Mouse (Mus musculus) small intestine, adult 2 months (tissue): ENCODE measurements around the gene Tmem203.

ENCODE experiments used
- CTCF ChIP-seq: fragments of 200-500 bp; IDR thresholded peaks from 2 replicates; pipeline ENCODE4 v1.5.1; 2012; ENCODE audit warnings: low read depth, mild to moderate bottlenecking, control low read depth, inconsistent platforms, low read length, moderate library complexity, mixed read lengths; ENCODE audit not compliant: insufficient replicate concordance, insufficient read length; ENCODE audit errors: extremely low read depth
- POLR2A ChIP-seq: fragments of 200-500 bp; IDR thresholded peaks from 2 replicates; pipeline ENCODE4 v1.6.1; 2012; ENCODE audit warnings: low read depth, mild to moderate bottlenecking, control low read depth, inconsistent platforms, low read length, moderate library complexity

DNA sequence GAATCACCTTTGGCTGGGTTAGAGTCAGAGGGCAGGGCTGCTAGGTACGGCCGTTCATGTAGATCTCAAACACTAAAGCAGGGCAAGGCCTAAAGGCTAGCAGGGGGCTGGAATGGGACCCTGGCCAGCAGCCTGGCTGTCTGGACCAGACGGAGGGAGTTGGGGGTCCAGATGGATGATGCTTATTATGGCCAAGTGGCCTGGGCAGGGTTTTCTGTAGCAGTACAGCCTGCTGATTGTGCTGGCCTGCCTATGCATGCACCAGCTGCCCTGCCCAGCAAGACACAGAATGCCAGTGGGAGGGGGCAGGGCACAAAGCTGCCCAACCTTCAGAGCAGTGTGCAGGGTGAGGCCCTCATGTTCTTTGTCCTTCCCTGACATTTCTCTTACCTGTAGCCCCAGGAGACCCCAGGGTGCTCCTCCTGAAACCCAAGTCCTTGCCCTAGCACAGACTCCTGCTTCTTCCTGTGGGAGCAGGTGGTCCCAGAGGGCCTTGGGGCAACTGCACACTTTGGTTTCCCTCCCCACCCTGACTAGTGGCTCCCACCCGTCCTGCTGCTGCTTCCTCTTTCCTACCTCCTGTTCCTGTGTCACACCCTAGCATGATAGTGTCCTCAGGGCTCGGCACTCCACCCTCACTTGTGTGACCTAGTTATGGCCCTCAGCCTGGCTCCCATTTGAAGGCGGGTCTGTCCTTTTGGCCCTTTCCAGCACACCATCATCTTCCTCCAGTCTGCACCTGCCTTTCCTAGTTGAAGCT lies 10.8 kb downstream of the Tmem203 start:
- TF ChIP-seq CTCF, result no peak
- peak; percentile 53; the same call in 1 of the 2 replicates for TF ChIP-seq POLR2A
